Mouse (Mus musculus): Measurements from ENCODE around the gene B430306N03Rik. TPM values are rescaled to one million over a fixed set of nuclear protein-coding genes. Genes with fewer than 3 reads are reported as not detected.

B430306N03Rik gene
- polyA plus RNA-seq, 1 experiment = 0.02 TPM

DNA sequence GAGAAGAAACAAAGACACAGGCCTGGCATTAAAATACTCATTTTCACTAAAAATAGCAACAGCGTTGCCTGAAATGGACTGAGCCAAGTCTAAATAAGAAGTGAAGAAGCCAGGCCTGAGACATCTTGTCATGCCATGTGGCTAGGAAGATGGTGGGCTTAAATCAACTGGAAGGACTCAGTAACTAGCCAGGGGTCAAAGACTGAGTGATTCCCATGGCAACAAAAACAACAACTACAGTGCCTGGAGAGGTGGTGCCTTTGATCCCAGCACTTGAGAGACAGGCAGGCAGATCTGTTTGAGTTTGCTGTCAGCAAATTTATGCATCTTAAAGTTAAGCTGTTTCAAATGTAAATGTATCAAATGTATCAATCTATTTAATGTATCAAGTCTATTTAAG, 24.3 kb downstream of the B430306N03Rik start:
- TF ChIP-seq GATA1 (IDR thresholded peaks at IDR 0.05; ENCODE audit: low read length) = no peak

DNA sequence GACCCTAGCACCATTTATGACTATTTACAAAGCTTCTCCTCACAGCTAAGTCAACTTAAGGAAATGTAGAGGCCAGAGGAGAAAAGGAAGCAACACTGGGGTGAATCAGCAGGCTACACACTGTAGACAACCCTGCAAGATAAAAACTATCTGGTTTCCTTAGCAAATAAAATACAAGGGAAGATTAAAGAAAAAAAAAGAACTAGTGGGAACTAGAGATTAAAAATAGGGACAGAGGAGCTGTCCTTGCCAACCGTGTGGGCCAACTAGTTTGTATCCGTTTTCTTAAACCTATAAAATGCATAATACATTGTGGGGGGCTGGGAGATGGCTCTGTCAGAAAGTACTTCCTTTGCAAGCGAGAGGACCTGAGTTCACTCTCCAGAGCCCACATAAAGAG, 26.0 kb downstream of the B430306N03Rik start:
- TF ChIP-seq GATA1 (IDR thresholded peaks at IDR 0.05; ENCODE audit: low read length) = peak; percentile 85

DNA sequence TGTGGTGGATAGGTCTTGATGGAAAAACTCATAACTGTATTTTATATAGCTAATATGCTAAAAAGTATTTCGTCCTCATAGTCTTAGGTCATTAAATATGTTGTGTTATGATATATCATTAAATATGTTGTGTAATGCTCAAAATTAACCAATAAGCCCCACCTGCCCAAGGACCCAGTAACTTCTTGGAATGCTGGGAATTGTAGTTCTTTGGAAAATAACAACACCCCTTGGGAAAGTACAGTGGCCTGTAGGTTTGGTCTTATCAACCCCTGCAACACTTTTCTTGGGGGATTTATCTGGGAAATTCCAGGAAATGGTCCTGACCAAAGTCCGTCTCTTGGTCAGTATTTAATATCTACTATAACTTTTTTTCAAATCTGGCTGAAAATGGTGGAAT, 27.1 kb downstream of the B430306N03Rik start:
- TF ChIP-seq GATA1 (IDR thresholded peaks at IDR 0.05; ENCODE audit: low read length) = no peak

DNA sequence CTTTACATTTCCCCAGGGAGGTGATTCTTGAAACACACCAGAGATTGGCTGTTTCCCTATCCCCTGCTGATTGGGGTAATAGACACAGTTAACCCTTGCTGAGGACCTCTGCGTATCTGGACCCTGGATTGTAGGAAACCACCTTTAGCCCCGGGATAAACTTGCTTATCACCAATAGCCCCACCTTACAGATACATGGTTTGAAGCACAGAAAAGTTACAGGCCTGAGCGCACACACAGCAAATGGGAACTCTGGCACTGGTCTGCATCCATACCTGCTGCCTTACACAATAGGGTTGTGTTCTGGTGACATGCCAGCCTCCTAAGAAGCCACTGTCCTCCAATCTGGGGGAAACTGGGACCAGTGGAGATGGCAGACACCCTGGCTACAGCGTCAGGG, 29.9 kb downstream of the B430306N03Rik start:
- no peak for TF ChIP-seq GATA1 (IDR thresholded peaks at IDR 0.05; ENCODE audit: low read length)

DNA sequence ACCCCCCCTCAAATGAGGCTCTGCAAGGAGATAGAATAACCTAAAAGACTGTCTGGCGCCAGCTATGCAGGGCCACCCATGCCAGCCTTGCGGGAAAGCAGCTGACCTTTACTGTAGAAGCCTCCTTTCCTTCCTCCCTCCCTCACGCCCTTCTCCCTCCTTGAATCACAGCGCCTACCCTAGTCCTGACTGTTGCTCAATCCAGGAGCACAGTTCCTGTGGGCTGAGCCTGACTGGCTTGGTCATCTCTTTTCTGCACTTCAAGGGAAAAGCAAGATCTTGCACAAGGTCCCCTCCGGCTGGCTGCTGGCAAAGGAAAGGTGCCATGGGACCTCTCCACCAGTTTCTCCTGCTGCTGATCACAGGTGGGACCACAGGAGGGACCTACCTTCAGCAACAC, 30.3 kb downstream of the B430306N03Rik start, which contains the start of gene Trem2:
TSS of gene Trem2 (plus strand) at position 171 of the 400 bp plus-strand sequence.
- no peak for TF ChIP-seq GATA1 (IDR thresholded peaks at IDR 0.05; ENCODE audit: low read length)

DNA sequence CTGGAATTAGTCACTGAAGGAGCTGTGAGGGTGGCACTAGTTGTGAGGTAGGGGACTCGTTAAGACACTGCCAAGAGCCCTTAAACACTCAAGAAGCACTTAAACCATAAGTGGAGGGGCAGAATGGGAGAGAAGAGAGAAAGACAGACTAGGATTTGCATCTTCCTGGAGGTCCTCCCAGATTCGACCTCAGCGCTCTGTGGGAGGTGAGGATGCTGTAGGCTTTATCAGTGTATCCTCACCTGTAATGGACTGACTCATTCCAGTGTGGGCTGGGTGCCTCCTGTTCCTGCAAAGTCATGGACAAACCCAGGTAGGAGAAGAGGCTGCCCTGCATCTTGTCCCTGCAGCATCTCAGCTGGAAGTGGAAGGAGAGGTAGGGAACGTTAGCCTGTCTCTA, 30.9 kb downstream of the B430306N03Rik start:
- TF ChIP-seq GATA1 (IDR thresholded peaks at IDR 0.05; ENCODE audit: low read length) = no peak

DNA sequence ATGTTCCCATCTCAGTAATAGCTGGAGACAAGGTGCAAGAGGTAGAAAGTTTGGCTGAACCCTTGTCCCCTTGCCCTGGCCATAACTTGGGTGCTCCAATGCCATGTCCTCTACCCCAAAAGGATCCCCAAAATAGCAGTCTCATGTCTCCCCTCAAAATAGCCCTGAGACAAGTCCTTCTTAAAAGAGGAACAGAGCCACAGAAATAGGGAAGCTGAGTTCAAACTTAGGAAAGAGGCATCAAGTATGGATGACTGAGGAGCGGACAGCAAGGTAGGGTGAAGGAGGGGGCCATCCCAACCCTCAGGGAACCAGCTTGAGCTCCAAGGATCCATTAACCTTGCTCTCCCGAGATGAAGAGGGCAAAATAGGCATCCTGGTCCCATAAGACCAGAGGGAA, 31.3 kb downstream of the B430306N03Rik start:
- TF ChIP-seq GATA1 (IDR thresholded peaks at IDR 0.05; ENCODE audit: low read length) = no peak

DNA sequence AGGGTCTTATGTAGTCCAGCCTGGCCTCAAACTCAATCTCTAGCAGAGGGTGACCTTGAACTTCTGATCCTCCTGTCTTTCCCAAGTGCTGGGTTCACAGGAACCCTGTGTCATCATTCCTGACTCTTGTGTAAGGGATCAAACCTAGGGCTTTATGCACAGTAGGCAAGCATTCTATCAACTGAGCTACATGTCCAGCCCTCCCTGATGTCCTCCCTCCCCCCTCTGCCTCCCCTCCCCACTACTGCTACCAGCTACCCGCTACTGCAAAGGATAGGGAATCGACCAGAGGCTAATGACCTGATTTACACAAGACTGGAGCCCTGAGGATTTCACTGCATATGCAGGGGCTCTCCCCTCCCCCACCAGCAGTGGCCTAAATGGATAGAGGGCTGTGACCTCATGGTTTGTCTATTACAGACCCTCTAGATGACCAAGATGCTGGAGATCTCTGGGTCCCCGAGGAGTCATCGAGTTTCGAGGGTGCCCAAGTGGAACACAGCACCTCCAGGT, 34.8 kb downstream of the B430306N03Rik start:
- TF ChIP-seq GATA1 (IDR thresholded peaks at IDR 0.05; ENCODE audit: low read length) = no peak

DNA sequence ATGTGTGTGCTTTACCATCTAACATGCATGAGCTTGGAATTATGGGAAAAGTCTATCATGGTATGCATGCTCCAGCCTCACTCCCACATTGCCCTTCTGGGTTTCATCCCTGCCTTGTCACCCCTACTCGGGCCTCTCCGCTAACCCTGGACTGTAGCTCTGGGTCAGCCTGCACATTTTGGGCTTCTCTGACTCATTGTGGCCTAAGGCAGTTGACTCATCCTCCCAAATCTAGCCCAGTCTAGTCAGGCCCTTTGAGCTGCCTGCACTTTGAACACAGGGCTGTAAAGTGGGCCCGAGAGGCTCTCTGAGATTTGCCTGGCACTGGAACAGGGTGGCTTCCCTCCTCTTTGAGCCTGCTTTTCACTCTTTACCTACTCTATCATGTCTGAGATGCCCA, 39.9 kb downstream of the B430306N03Rik start:
- no peak for TF ChIP-seq GATA1 (IDR thresholded peaks at IDR 0.05; ENCODE audit: low read length)

DNA sequence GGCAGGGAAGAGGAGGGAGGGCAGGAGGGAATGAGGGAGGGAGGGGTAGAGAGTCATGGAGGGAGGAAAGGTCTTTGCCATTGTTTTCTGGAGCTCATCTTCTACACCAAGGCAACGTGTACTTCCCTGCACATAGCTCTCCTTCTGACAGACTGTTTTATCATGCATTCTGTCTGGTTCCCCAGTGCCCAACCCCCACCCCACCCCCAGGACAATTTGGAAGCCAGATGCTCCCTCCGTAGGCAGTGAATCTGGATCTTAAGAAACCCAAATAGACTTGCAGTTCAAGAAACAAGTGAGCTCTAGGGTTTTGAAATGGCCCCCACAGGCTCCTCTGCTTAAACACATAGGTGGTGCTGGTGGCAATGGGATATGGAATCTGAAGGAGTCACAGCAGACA, 42.0 kb downstream of the B430306N03Rik start:
- no peak for TF ChIP-seq GATA1 (IDR thresholded peaks at IDR 0.05; ENCODE audit: low read length)

DNA sequence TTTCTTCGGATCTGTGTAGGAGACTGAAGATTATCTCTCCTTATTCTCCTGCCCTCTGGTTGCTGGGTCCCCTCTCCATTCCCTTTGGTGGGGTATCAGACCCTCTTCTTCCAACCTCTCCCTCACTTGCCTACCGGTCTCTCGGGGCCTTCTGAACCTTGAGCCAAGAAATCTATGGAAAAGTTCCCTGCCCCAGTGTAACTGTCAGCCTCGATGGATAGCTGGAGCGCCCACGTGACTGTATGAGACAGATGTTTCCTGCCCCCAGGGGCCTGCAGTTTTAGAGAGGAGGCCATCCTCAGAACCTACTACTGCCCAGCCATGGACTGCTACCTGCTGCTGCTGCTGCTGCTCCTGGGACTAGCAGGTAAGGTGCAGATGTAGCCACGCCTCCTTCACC, 43.7 kb downstream of the B430306N03Rik start, which contains the start of gene Treml1:
TSS of gene Treml1 (plus strand) at position 301 of the 400 bp plus-strand sequence.
- TF ChIP-seq GATA1 (IDR thresholded peaks at IDR 0.05; ENCODE audit: low read length) = no peak

DNA sequence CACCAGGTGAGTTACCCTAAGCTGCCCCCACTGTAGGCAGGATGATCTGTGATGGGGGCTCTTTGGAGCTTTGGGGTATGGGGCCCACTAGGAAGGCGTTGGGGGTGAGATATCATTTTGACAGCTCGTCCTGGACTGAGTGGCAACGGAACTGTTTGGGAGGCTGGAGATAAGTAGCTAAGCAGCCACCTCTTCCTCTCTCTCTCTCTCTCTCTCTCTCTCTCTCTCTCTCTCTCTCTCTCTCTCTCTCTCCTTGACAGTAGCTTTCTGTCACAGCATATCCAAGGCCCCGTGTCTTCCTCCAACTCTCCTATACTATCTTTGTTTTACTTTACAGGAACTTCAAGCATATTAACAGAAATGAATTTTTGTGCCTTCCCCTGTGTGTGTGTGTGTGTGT, 44.5 kb downstream of the B430306N03Rik start:
- no peak for TF ChIP-seq GATA1 (IDR thresholded peaks at IDR 0.05; ENCODE audit: low read length)

DNA sequence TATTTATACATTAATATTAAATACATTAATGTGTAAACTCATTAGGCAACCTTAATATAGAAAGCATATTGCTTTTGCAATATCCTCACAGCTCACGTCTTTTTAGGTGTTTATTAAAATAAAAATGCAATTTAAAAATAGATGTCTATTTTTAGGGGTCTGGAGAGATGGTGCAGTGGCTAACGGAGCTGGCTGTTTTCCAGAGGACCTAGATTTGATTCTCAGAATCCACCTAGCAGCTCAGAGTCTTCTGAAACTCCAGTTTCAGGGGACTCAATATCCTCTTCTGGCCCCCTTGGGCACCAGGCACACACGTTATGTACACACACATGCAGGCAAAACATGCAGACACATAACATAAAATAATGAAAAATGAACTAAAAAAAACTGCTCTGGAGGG, 46.4 kb downstream of the B430306N03Rik start:
- no peak for TF ChIP-seq GATA1 (IDR thresholded peaks at IDR 0.05; ENCODE audit: low read length)

DNA sequence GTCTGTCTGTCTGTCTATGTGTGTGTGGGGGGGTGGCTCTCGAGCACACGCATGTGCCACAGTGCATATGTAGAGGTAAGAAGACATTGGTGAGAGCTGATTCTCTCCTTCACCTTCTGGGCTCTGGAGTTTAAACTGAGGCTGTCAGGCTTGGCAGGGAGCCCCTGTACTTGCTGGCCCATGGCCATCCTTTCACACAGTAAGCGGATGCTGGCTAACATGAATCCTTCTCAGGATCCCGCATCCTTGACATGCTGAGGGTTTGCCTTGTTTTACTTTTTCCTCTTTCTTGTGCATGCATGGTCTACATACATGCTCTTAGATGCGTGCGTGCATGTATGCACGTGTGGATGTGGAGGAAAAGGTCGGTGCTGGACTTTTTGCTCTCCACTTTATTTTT, 47.0 kb downstream of the B430306N03Rik start:
- no peak for TF ChIP-seq GATA1 (IDR thresholded peaks at IDR 0.05; ENCODE audit: low read length)

DNA sequence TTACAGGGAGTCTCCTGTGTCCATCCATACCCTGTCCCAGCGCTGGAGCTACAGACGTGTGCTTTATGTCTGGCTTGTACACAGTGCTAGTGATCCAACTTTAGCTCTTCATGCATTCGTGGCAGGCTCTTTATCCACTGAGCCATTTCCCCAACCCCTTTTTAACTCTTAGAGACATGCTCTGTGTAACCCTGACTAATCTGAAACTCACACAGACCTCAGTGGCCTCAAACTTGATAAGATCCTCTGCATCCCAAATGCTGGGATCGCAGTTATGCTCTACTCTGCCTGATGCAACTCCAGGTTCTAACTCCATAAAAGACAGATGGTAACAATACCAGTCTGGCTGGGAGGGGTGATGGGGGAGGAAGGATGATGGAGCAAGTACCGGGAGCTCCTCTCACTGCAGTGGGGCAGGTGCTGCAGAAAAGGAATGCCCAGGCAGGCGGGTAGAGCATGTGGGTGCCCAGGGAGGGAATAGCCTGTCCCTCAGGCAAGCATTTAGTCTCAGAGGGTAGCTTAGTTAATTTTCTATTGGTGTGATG, 47.6 kb downstream of the B430306N03Rik start:
- TF ChIP-seq GATA1 (IDR thresholded peaks at IDR 0.05; ENCODE audit: low read length) = no peak

DNA sequence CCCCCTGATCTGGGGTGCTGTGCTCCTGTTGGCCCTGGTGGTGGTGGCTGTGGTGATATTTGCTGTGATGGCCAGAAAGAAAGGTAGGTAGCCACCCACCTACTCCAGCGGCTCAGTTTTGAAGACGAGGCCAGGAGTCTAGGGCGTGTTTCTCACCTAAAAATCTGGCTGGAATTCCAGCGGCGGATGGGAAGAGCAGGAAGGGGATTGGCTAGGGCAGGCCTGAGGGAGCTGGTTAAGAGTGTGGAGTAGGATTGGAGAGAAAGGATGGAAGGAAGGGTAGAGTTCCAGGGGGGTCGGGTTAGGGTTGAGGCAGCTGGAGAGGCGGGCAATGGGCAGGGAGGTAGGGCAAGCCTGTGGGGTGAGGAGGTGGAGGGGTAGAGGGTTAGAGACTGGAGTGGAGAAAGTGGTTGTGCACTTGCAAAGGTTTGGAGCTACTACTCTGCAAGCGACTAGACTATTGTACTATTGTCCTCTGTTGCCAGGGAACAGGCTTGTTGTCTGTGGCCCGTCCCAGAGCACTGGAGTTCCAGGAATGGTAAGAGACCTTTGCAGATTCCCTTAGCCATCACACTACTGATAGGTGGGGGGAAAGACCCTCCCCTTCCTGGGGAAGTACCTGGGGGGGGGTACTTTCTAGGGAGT, 49.7 kb downstream of the B430306N03Rik start:
- TF ChIP-seq GATA1 (IDR thresholded peaks at IDR 0.05; ENCODE audit: low read length) = no peak

DNA sequence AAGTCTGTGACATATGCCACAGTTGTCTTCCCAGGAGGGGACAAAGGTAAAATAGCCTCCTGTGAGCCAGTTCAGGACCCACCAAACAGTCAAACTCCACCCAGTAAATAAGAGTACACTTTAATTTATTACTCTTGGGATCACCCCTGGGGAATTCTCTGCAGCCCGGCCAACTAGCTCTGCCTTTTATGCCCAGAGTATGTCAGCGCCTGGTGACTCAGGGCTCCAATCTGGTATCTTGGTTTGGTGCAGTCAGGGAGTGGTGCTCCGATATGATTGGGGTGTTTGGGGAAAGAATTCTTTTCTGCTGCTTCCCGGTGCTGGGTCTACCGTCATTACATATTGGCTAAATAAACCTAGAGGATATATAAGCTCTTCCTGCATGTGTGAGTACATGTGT, 50.9 kb downstream of the B430306N03Rik start:
- no peak for TF ChIP-seq GATA1 (IDR thresholded peaks at IDR 0.05; ENCODE audit: low read length)
